Mouse (Mus musculus) hematopoietic stem cell, adult 5-6 weeks (primary cell): ENCODE measurements around the gene Khnyn. TPM values are rescaled to one million over a fixed set of nuclear protein-coding genes. Genes with fewer than 3 reads are reported as not detected.

Source experiments
- ATAC-seq, 2 experiments: fragments of 125-278 bp in 1 of 2; replicated peaks in 1 of 2; 2 replicates each; pipeline ENCODE4 v1.8.0; 2016 to 2017; ENCODE audit warnings: inconsistent platforms in 2 of 2, mild to moderate bottlenecking in 2 of 2, moderate number of reproducible peaks in 2 of 2, low read depth in 1 of 2, moderate TSS enrichment in 1 of 2; ENCODE audit not compliant: low FRiP score in 2 of 2, poor library complexity in 2 of 2, severe bottlenecking in 2 of 2, insufficient read depth in 1 of 2, low TSS enrichment in 1 of 2
- total RNA-seq: library from RNA; stranded (forward); fragments of 172-1452, 232-1000 nt; gene quantifications from 2 replicates; pipeline ENCODE4 v1.2.3, GENCODE M21; 2017

Khnyn gene
- total RNA-seq: 40.6 and 50.5 TPM in 2 replicates

DNA sequence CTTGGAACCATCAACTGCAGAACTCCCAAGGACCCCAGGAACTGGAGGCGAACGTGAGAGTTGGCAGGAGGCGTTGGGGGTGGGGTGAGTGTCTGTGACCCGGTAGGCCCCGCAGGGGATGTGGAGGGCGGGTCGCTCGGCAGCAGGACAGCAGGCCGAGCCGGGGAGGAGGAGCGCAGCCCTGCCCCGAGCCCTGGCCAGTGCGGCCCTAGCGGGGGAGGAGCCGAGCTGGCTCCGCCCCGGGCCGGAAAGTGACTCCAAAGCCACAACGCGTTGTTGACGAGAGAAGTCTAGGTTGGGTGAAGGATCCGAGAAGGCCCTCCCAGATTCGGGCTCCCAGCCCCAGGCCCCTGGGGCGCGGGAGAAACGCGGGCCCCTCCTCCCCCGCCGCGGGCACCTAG lies at the start of gene Khnyn:
Khnyn (plus strand) TSS at position 235 of the 401 bp plus-strand sequence.
- ATAC-seq: peak; percentile 80 to 89

GRCm38 (mm10) chr14:55838312-55838711 lies 46.4 kb upstream of the Khnyn start:
- ATAC-seq: no peak

GRCm38 (mm10) chr14:55838740-55839139 lies 46.0 kb upstream of the Khnyn start:
- ATAC-seq: peak in 1 of 2 experiments; percentile 56; a peak in 2 of 4 replicates

DNA sequence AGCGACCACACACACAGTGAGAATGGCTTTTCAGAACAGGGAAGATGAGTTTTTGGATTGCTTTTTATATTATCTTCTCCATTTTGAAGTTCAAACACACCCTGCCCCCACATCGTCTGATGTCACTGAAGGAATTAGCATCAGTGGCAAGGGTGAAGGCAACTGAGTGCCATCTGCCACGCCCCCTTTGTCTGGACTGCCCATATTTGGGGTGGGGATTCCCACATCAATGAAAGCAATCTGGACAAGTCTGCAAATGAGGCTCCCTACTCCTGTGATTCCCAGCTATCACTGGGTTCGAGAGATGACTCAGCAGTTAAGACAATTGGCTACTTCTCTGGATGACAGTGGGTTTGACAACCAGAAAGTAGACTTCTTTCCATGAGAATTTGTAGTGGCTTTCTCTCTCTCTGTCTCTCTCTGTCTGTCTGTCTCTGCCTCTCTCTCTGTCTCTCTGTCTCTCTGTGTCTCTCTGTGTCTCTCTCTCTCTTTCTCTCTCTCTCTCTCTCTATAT lies 43.8 kb upstream of the Khnyn start:
- ATAC-seq: no peak

DNA sequence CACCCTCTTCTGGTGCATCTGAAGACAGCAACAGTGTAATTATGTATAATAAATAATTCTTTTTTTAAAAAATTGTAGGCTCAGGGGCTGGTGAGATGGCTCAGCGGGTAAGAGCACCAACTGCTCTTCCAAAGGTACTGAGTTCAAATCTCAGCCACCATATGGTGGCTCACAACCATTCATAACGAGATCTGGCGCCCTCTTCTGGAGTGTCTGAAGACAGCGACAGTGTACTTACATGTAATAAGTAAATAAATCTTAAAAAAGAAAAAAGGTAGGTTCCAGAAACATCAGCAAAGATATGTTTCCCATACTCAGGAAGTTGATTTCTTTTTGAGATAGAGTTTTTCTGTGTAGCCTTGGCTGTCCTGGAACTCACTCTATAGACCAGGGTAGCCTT lies 42.0 kb upstream of the Khnyn start:
- ATAC-seq: no peak

DNA sequence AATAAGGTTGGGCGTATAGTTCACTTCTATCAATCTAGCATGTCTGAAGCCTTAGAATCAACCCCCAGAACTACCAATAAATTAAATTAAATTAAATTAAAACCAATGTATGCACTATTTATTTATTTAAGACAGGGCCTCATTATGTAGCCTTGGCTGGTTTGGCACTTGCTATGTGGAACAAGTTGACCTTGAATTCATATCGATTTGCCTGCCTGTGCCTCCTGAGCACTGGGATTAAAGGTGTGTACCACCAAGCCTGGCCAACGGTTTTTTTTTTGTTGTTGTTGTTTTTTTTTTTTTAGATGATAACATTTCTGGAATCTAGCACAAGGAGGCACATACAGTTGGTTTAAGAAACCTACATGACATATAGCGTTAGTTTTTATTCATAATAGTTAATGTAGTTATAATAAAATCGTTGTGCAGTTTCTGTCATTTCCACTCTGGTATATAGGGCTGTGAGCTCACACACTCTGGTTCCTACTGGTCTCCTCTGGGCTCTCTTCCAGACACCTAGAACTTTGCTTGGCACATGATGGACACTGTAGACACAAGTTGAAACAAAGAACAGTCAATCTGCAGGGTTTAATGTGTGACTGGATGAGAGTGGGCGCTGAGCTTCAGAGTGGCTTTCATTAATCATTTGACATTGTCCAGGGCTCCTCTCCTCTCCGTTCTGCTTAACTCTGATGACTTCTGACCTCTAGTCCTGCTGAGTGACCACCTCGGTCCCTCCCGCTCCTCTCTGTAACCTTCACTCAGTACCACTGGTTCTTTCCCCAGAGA lies 39.0 kb upstream of the Khnyn start:
- no peak for ATAC-seq

DNA sequence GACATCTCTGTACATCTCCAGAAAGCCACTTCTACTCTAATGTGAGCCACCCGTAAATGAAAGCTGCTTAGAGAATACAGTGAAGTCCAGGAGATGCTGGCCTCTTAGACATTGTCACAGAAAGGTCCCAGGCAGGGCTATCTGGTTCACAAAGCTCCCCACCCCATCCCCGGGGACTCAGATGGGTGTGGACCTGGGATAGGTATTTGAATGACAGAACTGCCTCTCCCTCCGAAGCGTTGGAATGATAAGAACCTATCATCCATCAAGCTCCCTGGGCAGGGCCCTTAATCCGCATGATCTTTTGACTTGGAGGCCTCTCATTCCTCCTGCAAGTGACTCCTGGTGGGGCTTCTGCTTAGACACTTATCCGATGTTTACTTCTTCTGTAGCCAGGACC lies 33.9 kb upstream of the Khnyn start:
- ATAC-seq: no peak

DNA sequence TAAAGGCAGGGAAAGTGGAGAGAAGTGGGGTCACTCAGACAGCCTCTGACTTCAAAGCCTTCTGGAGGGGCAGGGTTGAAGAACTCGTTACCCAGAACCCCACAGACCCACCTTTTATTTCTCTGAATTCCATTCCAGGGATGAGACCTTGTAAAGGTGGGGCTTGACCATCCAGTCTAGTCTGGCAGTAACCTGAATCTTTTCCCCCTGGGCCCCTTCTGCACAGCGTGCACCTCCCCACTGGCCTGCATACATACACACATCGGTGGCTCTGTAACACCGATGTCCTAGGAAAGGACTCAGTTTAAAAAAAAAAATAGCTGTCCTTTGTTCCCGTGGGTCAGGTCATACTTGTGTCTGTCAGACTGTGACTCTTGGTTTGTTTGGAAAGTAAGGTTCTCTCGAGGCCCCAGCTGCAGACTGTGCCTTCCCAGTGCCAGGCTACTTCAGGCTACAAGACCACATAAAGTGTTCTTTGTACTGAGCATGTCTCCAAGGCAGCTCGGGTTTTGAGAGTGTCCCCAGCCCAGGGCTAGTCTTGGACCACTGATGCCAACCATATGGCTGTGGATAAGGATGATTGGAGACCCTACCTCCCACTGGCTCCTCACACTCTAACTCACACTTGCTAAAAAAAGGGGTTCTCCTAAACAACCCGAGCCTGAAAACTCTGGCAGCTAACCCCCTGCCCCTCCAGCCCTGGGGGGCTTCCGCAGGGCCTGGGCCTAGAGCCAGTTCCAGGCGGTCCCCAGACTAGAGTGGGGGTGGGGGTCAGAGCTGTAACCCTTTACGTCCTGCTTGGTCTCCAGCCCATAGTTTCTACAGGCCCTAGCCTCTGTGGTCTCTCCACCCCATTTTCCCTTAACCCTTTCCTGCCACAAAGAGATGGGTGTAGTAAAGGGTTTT lies 31.8 kb upstream of the Khnyn start:
- no peak for ATAC-seq

DNA sequence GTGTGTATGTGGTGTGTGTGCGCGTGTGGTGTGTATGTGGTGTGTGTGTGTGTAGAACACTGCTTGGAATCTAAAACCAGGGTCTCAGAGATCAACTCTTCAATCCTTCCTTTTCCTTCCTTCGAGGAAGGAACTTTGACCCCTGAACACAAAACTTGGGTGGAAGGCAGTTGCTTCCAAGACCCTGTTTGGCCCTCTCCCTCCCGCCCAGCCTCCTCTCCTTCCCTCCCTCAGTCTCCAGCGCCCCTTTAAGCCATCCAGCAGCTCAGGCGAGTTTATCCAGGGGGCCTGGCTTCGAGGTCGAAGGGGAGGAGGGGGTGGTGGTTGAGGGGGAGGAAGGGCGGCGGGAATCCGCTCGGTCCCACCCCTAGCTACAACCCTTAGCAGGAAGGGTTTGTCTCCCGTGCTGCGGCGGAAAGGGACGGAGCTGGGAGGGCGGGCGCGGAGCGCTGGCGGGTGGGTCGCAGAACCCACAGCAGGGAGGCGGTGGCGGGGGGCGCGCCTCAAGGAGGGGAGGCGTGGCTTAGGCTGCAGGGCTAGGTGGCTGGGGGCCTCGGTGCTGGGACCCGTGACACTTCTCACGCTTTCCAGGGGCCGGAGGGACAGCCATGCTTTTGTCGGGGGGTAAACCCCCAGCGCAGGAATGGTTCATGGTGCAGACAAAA lies 31.0 kb upstream of the Khnyn start, which contains the start of gene Nynrin:
Nynrin (plus strand) TSS at position 390 of the 665 bp plus-strand sequence.
- ATAC-seq: peak; percentile 65 to 68

GRCm38 (mm10) chr14:55854406-55855100 lies 30.2 kb upstream of the Khnyn start:
- ATAC-seq: peak; percentile 54 to 56

DNA sequence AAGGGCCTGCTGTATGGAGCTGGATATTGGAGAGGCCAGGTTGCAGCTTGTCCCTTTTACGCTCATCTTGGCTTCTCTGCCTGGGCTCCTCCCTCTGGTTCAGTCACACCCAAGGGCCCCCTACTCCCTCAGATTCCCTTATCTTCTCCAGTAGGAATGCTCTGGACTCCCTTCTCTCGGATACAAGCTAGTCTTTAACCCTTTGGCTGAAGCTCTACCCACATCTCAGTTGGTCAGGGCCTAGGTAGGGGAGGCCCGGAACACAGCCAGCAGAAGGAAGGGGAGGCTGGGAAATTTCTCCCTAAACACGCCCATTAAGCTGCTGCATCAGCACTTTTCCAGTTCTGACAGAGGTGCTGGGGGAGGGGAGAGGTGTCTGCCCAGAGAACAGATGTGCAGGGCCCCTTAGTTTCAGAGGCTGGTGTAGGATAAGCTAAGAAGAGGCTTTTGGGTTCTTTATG lies 29.6 kb upstream of the Khnyn start:
- ATAC-seq: no peak

GRCm38 (mm10) chr14:55857588-55857987 lies 27.2 kb upstream of the Khnyn start:
- ATAC-seq: no peak

- no peak for ATAC-seq
These were observed 22.6 kb upstream of the Khnyn start for GRCm38 (mm10) chr14:55862186-55862585.

DNA sequence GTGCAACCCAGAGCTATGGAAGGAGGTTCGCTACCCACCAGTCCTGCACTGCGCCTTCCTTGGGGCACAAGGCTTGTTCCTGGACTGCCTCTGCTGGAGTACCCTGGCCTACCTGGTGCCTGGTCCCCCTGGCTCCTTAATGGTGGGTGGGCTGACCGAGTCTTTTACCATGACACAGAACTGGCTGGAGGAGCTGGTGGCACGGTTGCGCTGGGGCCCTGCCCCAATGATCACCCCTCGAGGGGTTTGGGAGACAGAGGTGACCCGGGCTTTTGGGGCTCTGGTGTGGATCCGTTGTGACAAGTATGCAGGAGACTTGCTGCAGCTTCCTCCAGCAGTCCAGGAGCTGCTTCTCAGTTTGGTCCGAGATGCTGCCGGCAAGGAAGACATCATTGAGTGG lies 21.8 kb upstream of the Khnyn start:
- no peak for ATAC-seq

DNA sequence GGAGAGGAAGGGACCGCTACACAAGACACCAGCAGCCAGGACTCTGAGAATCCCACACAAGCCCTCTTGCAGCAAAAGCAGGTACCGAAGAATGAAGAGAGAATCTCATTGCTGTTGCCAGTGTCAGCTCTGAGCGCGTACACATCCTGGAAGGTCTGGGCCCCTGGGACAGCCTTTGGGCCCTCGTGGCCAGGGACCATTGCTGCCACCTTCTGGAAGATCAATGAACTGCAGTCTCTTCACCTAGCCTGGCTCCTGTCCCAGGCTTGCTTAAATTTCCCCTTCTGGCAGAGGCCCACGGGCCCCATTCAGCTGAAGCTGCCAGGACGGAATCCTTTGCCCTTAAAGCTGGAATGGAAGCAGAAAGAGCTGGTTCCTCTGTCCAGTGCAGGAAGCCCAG lies 21.0 kb upstream of the Khnyn start:
- peak; percentile 93 to 94 for ATAC-seq

DNA sequence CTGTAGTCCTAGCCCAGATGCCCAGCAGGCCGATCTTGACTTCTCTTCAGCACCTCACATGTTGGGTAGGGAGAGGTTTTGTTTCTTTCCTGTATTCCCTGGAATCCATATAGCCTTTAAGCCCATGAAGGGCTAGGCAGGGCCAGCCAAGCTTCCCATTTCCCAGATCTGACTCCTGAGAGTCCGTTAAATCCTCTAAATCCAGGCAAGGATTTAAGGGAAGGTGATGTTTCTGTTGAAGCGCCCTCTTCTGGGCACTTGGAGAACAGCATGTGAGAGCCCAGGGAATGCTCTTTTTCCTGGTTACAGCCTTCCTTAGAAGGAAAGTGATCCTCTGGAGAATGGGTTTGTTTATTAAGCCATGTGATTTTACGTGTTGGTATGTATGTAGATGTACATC lies 17.8 kb upstream of the Khnyn start:
- ATAC-seq: no peak
